Mouse (Mus musculus): ENCODE results near the gene Klra10. TPM values are rescaled to one million over a fixed set of nuclear protein-coding genes. Genes with fewer than 3 reads are reported as not detected.

Klra10 gene
- not detected in 2 replicates for polyA plus RNA-seq (2015; fragmentation: Nextera tagmentation; extraction: Ambion mirVana)

GRCm38 (mm10) chr6:130281828-130282227, at the start of gene Klra10:
Gene Klra10, minus strand, starts transcription at chr6:130281928.

GRCm38 (mm10) chr6:130233222-130233621, 48.5 kb downstream of the Klra10 start, which contains the start of gene Klra7:
Gene Klra7, minus strand, starts transcription at chr6:130233322.

Other genes starting within 250 kb of the Klra10 start
- not detected in 2 replicates for gene Klra4, start 214.7 kb downstream of the Klra10 start, polyA plus RNA-seq (2015; fragmentation: Nextera tagmentation; extraction: Ambion mirVana)
- gene Klra8, start 152.0 kb downstream of the Klra10 start, polyA plus RNA-seq (2015; fragmentation: Nextera tagmentation; extraction: Ambion mirVana) = not detected in 2 replicates
- not detected in 2 replicates for gene Klra9, start 88.8 kb downstream of the Klra10 start, polyA plus RNA-seq (2015; fragmentation: Nextera tagmentation; extraction: Ambion mirVana)
- gene Klra7, start 48.6 kb downstream of the Klra10 start, polyA plus RNA-seq (2015; fragmentation: Nextera tagmentation; extraction: Ambion mirVana) = not detected in 2 replicates
- gene Klra3, start 55.6 kb upstream of the Klra10 start, polyA plus RNA-seq (2015; fragmentation: Nextera tagmentation; extraction: Ambion mirVana) = not detected in 2 replicates
- not detected in 2 replicates for gene Klra1, start 104.9 kb upstream of the Klra10 start, polyA plus RNA-seq (2015; fragmentation: Nextera tagmentation; extraction: Ambion mirVana)